Mouse (Mus musculus) splenic B cell, adult 2 months (primary cell): ENCODE measurements at regions not wholly inside any gene's neighbourhood (a gene's known extent, or its start where the extent isn't known, plus 50 kb on each side); places are given as distances from the start of the nearest gene placed in this dataset.
"Not testable (repeated sequence)": the region's sequence is repeated elsewhere in the genome, so short reads cannot be mapped to it uniquely, and the experiment has no call there.

Source experiments
- DNase-seq: peaks from one replicate; pipeline ENCODE4 v3.0.0-alpha.2; 2011; ENCODE audit warnings: low read depth, low spot score
- H3K27me3 ChIP-seq: 2 replicates; pipeline ENCODE4 v1.6.1; 2012; ENCODE audit warnings: mild to moderate bottlenecking, low read length, moderate library complexity, mixed read lengths; ENCODE audit not compliant: control insufficient read depth, poor library complexity, insufficient read depth, severe bottlenecking
- H3K36me3 ChIP-seq: 2 replicates; pipeline ENCODE4 v1.6.1; 2012; ENCODE audit warnings: mild to moderate bottlenecking, low read length, moderate library complexity, mixed read lengths; ENCODE audit not compliant: control insufficient read depth, poor library complexity, insufficient read depth, severe bottlenecking

GRCm38 (mm10) chr1:88798874-88799273 is 96.9 kb upstream of the Arl4c start:
- no peak for DNase-seq
- Histone ChIP-seq H3K36me3 (no peaks in the 10 kb centered on the region), H3K27me3 (no peaks in the 10 kb centered on the region)

GRCm38 (mm10) chr1:88799343-88799742 is 97.3 kb upstream of the Arl4c start:
- H3K27me3 ChIP-seq: no peaks in the 10 kb centered on the region
- no peak for DNase-seq
- H3K36me3 ChIP-seq: no peaks in the 10 kb centered on the region

GRCm38 (mm10) chr1:88799789-88800188 is 97.8 kb upstream of the Arl4c start:
- DNase-seq: no peak
- Histone ChIP-seq H3K36me3 (no peaks in the 10 kb centered on the region), H3K27me3 (no peaks in the 10 kb centered on the region)

GRCm38 (mm10) chr1:88800411-88800810 is 98.4 kb upstream of the Arl4c start:
- Histone ChIP-seq H3K36me3 (no peaks in the 10 kb centered on the region), H3K27me3 (no peaks in the 10 kb centered on the region)
- DNase-seq: no peak

GRCm38 (mm10) chr1:88801151-88801550 is 99.1 kb upstream of the Arl4c start:
- H3K36me3 ChIP-seq, DNase-seq, H3K27me3 ChIP-seq: not testable (repeated sequence)

GRCm38 (mm10) chr1:88806960-88807359 is 104.9 kb upstream of the Arl4c start:
- DNase-seq: no peak
- H3K27me3 ChIP-seq: no peaks in the 10 kb centered on the region
- H3K36me3 ChIP-seq: no peaks in the 10 kb centered on the region

- no peak for DNase-seq
- no peaks in the 10 kb centered on the region for H3K36me3 ChIP-seq
- H3K27me3 ChIP-seq: no peaks in the 10 kb centered on the region
Observed at GRCm38 (mm10) chr1:88807901-88808300, 105.9 kb upstream of the Arl4c start.

- Histone ChIP-seq H3K27me3 (no peaks in the 10 kb centered on the region), H3K36me3 (no peaks in the 10 kb centered on the region)
- DNase-seq: no peak
Observed at GRCm38 (mm10) chr1:88808508-88808907, 106.5 kb upstream of the Arl4c start.

GRCm38 (mm10) chr1:88809756-88810155 is 107.7 kb upstream of the Arl4c start:
- no peak for DNase-seq
- Histone ChIP-seq H3K36me3 (no peaks in the 10 kb centered on the region), H3K27me3 (no peaks in the 10 kb centered on the region)

GRCm38 (mm10) chr1:88813200-88813599 is 111.2 kb upstream of the Arl4c start:
- no peaks in the 10 kb centered on the region for H3K27me3 ChIP-seq
- no peak for DNase-seq

GRCm38 (mm10) chr1:88816376-88816945 is 114.4 kb upstream of the Arl4c start:
- Histone ChIP-seq H3K36me3 (no peaks in the 10 kb centered on the region), H3K27me3 (no peaks in the 10 kb centered on the region)
- no peak for DNase-seq

More at GRCm38 (mm10) chr1:88813200-88813599, 111.2 kb upstream of the Arl4c start:
- no peaks in the 10 kb centered on the region for H3K36me3 ChIP-seq

GRCm38 (mm10) chr1:88825215-88825614 is 123.2 kb upstream of the Arl4c start:
- DNase-seq: no peak
- Histone ChIP-seq H3K27me3 (no peaks in the 10 kb centered on the region), H3K36me3 (no peaks in the 10 kb centered on the region)

GRCm38 (mm10) chr1:88838661-88839274 is 136.7 kb upstream of the Arl4c start:
- Histone ChIP-seq H3K27me3 (no peaks in the 10 kb centered on the region; the same call in 1 of the 2 replicates), H3K36me3 (no peaks in the 10 kb centered on the region)
- DNase-seq: no peak

- H3K27me3 ChIP-seq: no peaks in the 10 kb centered on the region; the same call in 1 of the 2 replicates
- DNase-seq: no peak
- no peaks in the 10 kb centered on the region for H3K36me3 ChIP-seq
Observed at GRCm38 (mm10) chr1:88839407-88839976, 137.5 kb upstream of the Arl4c start.

GRCm38 (mm10) chr1:88839977-88840628 is 138.1 kb upstream of the Arl4c start:
- Histone ChIP-seq H3K36me3 (no peaks in the 10 kb centered on the region), H3K27me3 (no peaks in the 10 kb centered on the region; the same call in 1 of the 2 replicates)
- no peak for DNase-seq
